Mouse (Mus musculus): ENCODE data around the gene Sorbs1.

DNA sequence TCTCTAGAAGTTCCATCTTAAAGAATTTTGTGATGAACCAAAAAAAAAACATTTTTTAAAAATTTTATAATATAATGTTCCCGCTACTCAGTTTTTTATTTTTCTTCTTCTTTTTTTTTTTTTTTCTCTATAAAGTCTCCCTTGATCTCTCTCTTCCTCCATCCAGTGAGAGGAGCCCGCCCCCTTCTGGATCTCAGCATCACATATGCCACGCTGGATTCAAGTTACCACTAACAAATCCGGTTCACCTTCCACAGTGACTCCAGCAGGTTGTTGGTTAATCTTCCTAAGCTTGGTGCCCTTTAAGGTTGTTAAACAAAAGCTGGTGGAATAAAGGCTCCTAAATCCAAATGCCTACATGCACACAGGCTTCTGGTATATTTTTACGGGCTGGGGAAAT is 179.7 kb downstream of the Sorbs1 start:
- TF ChIP-seq CTCF (conservative IDR thresholded peaks at IDR 0.05; ENCODE audit: low read length) (no peak), NANOG (IDR thresholded peaks at IDR 0.05; ENCODE audit: borderline replicate concordance, low read length) (no peak)

Measured in E14TG2a.4 (cell line).